Mouse (Mus musculus): ENCODE results near the gene Chn2. TPM values are rescaled to one million over a fixed set of nuclear protein-coding genes. Genes with fewer than 3 reads are reported as not detected.
A peak's percentile ranks its signal among the peaks of the same experiment; 100 is the strongest.

Chn2 gene
- polyA plus RNA-seq, 1 experiment = 47.0 TPM

- DNase-seq (ENCODE audit: extremely low spot score in 1 of 2, low spot score in 1 of 2) = no peak
These were observed 2.2 kb downstream of the Chn2 start for GRCm38 (mm10) chr6:54041386-54042043.

- DNase-seq (ENCODE audit: extremely low spot score in 1 of 2, low spot score in 1 of 2) = no peak
These were observed 2.8 kb downstream of the Chn2 start for GRCm38 (mm10) chr6:54042142-54042541.

GRCm38 (mm10) chr6:54043536-54043935 is 4.2 kb downstream of the Chn2 start:
- no peak for DNase-seq (ENCODE audit: extremely low spot score in 1 of 2, low spot score in 1 of 2)

- DNase-seq (ENCODE audit: extremely low spot score in 1 of 2, low spot score in 1 of 2) = no peak
These were observed 6.7 kb downstream of the Chn2 start for GRCm38 (mm10) chr6:54045748-54046721.

GRCm38 (mm10) chr6:54046884-54047747 is 7.8 kb downstream of the Chn2 start:
- DNase-seq (ENCODE audit: extremely low spot score in 1 of 2, low spot score in 1 of 2) = no peak

- no peak for DNase-seq (ENCODE audit: extremely low spot score in 1 of 2, low spot score in 1 of 2)
These were observed 9.4 kb downstream of the Chn2 start for GRCm38 (mm10) chr6:54048768-54049167.

- no peak for DNase-seq (ENCODE audit: extremely low spot score in 1 of 2, low spot score in 1 of 2)
These were observed 11.8 kb downstream of the Chn2 start for GRCm38 (mm10) chr6:54051173-54051572.

GRCm38 (mm10) chr6:54052124-54052523 is 12.8 kb downstream of the Chn2 start:
- no peak for DNase-seq (ENCODE audit: extremely low spot score in 1 of 2, low spot score in 1 of 2)

- no peak for DNase-seq (ENCODE audit: extremely low spot score in 1 of 2, low spot score in 1 of 2)
These were observed 13.3 kb downstream of the Chn2 start for GRCm38 (mm10) chr6:54052666-54053065.

GRCm38 (mm10) chr6:54053316-54053715 is 14.0 kb downstream of the Chn2 start:
- peak in 1 of 2 experiments; percentile 63 for DNase-seq (ENCODE audit: extremely low spot score in 1 of 2, low spot score in 1 of 2)

- no peak for DNase-seq (ENCODE audit: extremely low spot score in 1 of 2, low spot score in 1 of 2)
These were observed 16.0 kb downstream of the Chn2 start for GRCm38 (mm10) chr6:54055387-54055786.

- DNase-seq (ENCODE audit: extremely low spot score in 1 of 2, low spot score in 1 of 2) = peak in 1 of 2 experiments; percentile 26
These were observed 17.5 kb downstream of the Chn2 start for GRCm38 (mm10) chr6:54056548-54057532.

GRCm38 (mm10) chr6:54057661-54058060 is 18.3 kb downstream of the Chn2 start:
- no peak for DNase-seq (ENCODE audit: extremely low spot score in 1 of 2, low spot score in 1 of 2)

- DNase-seq (ENCODE audit: extremely low spot score in 1 of 2, low spot score in 1 of 2) = no peak
These were observed 19.5 kb downstream of the Chn2 start for GRCm38 (mm10) chr6:54058837-54059236.

GRCm38 (mm10) chr6:54060258-54060657 is 20.9 kb downstream of the Chn2 start:
- no peak for DNase-seq (ENCODE audit: extremely low spot score in 1 of 2, low spot score in 1 of 2)

- DNase-seq (ENCODE audit: extremely low spot score in 1 of 2, low spot score in 1 of 2) = no peak
These were observed 22.0 kb downstream of the Chn2 start for GRCm38 (mm10) chr6:54061375-54061774.

- no peak for DNase-seq (ENCODE audit: extremely low spot score in 1 of 2, low spot score in 1 of 2)
These were observed 24.5 kb downstream of the Chn2 start for GRCm38 (mm10) chr6:54063878-54064277.

- DNase-seq (ENCODE audit: extremely low spot score in 1 of 2, low spot score in 1 of 2) = no peak
These were observed 28.0 kb downstream of the Chn2 start for GRCm38 (mm10) chr6:54067380-54067779.

GRCm38 (mm10) chr6:54068882-54069281 is 29.5 kb downstream of the Chn2 start:
- no peak for DNase-seq (ENCODE audit: extremely low spot score in 1 of 2, low spot score in 1 of 2)
